Mouse (Mus musculus): ENCODE results near the gene Zfp36l2.

Zfp36l2 gene

DNA sequence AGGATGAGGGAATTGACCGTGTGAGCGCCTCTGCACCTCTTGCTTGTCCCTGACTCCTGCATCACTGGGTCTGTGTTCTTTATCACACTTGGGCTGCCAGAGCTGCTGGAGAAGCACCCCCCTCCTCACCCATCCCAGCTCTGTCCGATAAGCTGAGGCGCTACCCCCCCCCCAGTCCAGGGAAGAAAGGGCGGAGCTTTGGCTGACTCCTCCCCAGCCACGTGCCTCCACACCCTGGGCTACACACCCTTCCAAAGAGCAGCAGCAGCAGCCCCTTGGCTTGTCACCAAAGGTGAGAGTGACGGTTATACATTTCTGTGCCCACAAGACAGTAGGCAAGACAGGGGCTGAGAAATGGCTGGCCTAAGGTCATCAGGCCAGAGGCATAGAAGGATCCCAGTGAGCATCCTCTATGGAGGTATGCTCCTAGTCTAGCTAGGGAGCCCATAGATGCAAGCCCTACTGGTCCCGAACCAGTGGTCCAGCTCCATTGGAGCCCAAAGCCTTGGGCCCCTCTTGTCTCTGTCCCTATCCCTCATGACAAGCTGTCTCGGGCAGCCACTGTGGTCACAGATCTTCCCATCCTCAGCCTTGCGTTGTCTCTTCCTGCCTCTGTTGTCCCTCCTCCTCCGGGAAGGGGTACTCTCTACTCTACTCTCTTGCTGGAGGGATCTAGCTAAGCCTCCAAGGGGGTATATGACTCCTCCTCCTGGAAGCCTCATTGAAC lies 33.3 kb downstream of the Zfp36l2 start:
- DNase-seq (ENCODE audit: low read depth in 2 of 2, low spot score in 2 of 2): no peak

- no peak for DNase-seq (ENCODE audit: low read depth in 2 of 2, low spot score in 2 of 2)
These were observed 34.6 kb downstream of the Zfp36l2 start for GRCm38 (mm10) chr17:84152976-84153786.

GRCm38 (mm10) chr17:84152206-84152975 lies 35.4 kb downstream of the Zfp36l2 start:
- DNase-seq (ENCODE audit: low read depth in 2 of 2, low spot score in 2 of 2): no peak

GRCm38 (mm10) chr17:84151306-84151705 lies 36.4 kb downstream of the Zfp36l2 start:
- DNase-seq (ENCODE audit: low read depth in 2 of 2, low spot score in 2 of 2): no peak

DNA sequence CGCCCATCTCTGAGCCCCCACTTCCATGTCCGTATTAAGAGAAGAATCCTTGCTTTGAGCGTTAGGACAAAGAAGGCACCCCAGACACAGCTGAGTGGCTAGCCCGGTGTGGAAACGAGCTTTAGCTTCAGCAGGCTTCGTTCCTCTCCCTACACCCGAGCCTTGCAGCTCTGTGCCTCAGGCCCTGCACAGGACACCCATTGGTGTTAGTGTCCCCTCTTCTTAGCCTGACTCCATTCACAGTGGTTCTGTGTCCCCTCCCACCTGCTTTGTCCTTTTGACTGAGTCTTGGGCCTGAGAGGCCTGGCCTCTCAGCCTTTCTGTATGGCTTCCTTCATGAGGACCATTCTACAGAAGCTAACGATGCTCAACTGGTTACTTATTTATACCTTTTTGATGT lies 37.5 kb downstream of the Zfp36l2 start:
- DNase-seq (ENCODE audit: low read depth in 2 of 2, low spot score in 2 of 2): no peak

- DNase-seq (ENCODE audit: low read depth in 2 of 2, low spot score in 2 of 2): no peak
These were observed 38.2 kb downstream of the Zfp36l2 start for GRCm38 (mm10) chr17:84149566-84149965.

GRCm38 (mm10) chr17:84148499-84149484 lies 39.0 kb downstream of the Zfp36l2 start:
- DNase-seq (ENCODE audit: low read depth in 2 of 2, low spot score in 2 of 2): no peak

GRCm38 (mm10) chr17:84147183-84148108 lies 40.3 kb downstream of the Zfp36l2 start:
- no peak for DNase-seq (ENCODE audit: low read depth in 2 of 2, low spot score in 2 of 2)

- no peak for DNase-seq (ENCODE audit: low read depth in 2 of 2, low spot score in 2 of 2)
These were observed 41.1 kb downstream of the Zfp36l2 start for GRCm38 (mm10) chr17:84146458-84147182.

- DNase-seq (ENCODE audit: low read depth in 2 of 2, low spot score in 2 of 2): peak; percentile 74 to 80
These were observed 41.9 kb downstream of the Zfp36l2 start for GRCm38 (mm10) chr17:84145826-84146287.

- DNase-seq (ENCODE audit: low read depth in 2 of 2, low spot score in 2 of 2): peak in 1 of 2 experiments; percentile 24
These were observed 42.8 kb downstream of the Zfp36l2 start for GRCm38 (mm10) chr17:84144762-84145599.

GRCm38 (mm10) chr17:84144130-84144529 lies 43.6 kb downstream of the Zfp36l2 start:
- no peak for DNase-seq (ENCODE audit: low read depth in 2 of 2, low spot score in 2 of 2)

DNA sequence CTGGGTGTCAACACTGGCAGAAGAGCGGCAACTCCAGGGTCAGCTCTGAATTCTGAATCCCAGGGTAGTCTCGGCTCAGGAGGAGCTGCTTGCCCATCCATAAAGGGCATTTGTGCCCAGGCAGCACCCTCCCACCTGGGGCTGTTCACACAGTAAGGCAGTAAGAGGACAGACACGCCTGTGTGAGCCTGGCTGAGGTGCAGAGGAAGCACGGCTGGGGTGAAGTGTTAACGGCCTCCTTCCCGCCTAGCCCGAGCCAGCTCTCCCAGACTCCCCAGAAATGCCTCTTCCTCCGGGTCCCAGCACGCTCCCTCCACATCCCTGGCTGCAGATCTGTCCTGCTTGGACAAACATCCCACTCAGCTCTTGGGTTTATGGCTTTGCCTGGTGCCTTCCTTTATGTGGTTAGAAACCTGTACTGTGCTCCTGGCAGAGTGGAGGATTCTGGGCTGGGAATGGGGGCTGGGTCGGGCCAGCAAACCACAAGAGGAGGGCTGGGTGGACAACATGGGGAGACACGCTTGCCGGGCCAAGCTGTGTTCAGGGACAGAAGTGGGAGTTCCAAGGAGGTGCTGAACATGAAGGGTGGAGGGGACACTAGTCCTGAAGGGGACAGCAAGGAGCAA lies 44.4 kb downstream of the Zfp36l2 start:
- DNase-seq (ENCODE audit: low read depth in 2 of 2, low spot score in 2 of 2): no peak

DNA sequence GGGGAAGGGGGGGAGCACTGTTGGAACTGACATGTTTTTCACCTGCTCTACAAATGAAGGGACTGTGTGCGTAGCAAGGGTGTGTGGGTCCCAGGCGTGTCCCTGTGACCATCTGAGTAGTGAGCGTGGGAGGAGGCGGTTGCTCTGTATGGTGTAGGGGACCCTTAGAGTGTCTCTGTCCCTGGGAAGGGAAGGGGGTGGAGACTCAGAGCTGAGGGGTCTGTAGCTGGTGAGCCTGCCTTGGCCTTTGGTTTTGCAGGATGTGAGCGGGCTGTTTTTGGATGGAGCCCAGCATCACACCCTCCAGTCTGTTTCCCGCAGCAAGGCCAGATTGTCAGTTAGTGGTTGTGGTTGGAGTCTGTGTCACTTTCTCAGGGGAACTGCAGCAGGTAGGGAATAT lies 46.1 kb downstream of the Zfp36l2 start:
- DNase-seq (ENCODE audit: low read depth in 2 of 2, low spot score in 2 of 2): no peak

DNA sequence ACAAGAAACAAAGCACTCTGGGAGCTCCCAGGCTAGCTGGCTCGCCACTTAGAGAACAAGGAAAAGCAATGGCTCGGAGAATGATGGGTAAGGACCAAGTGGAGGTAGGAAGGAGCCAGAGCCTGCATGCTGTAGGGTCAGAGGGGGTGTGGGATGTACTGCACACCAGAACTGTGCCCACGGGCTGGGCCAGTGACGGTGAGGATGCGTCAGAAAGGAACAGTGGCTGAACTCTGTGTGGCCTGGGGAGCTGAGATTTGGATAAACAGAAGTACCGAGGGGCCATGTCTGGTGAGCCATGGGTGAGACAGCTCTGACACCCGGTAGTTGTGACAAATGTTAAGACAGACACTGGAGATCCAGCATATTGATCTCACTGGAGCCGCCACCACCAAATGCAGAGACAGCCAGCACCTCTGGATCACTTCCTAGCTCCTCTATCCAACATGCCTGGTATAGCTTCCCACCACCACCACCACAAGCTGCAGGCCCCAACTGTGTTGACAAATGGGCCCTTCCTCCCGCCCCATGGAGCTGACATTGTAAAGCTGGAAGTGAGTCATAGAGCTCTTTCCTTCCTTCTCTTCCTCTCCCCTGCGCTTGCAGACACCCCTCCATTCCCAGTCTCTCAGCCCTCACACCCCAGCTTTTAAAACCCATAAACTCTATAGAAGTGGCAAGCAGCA lies 46.8 kb downstream of the Zfp36l2 start:
- DNase-seq (ENCODE audit: low read depth in 2 of 2, low spot score in 2 of 2): peak in 1 of 2 experiments; percentile 16

DNA sequence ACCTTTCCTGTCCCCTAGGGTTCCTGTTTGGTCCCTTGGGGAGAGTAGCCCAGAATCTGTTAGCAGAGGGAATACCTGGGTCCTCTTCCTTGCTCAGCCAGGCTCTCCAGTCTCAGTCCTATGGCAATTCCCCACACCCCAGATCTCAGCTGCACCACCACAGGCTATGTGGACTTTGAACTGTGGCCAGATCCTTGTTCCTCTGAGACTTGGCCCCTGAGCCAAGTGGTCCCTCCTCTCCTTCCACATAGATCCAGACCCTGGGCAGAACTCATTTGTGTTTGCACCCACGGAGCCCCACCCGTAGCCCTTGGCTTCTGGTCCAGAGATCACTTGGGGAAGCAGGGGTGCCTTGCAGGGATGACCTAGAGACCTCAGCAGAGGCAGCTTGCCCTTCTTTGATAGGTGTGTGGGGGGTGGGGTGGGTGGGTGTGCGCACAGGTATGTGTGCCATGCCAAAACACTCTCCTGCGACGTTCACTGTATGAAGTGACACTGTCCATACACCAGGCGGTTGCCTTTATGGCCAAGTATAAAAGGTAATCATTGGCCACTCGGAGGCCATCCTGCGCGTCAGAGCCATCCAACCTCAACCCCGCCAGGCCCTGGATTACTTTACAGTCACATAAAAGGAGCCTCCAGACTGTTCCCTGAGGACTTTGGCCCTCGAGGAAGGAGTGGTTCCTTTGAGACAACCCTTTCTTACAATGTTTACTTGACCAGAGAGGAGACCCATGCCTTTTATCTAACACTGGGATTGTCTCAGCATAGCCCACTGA lies 50.2 kb downstream of the Zfp36l2 start:
- no peak for DNase-seq (ENCODE audit: low read depth in 2 of 2, low spot score in 2 of 2)

All from CD8-positive naive resting alpha-beta T cell, adult 2 months (primary cell).